Mouse (Mus musculus) hindbrain, postnatal 0 days (tissue): ENCODE data around the gene Alk. TPM values are rescaled to one million over a fixed set of nuclear protein-coding genes. Genes with fewer than 3 reads are reported as not detected.

Experiments used
- ATAC-seq: fragments of 200-750 bp; cut with Nextera tagmentation; 2 replicates; pipeline ENCODE4 v1.8.0; 2017; ENCODE audit warnings: mild to moderate bottlenecking, moderate TSS enrichment, moderate library complexity
- DNase-seq: peaks from one replicate; pipeline ENCODE4 v3.0.0-alpha.2; 2015; ENCODE audit warnings: low spot score
- H3K27ac ChIP-seq: fragments of 300-500 bp; sonication (generic); 2 replicates; pipeline ENCODE4 v1.5.1; 2014; ENCODE audit warnings: mild to moderate bottlenecking
- H3K27me3 ChIP-seq: fragments of 300-500 bp; sonication (generic); 2 replicates; pipeline ENCODE4 v1.6.1; 2014; ENCODE audit warnings: low read length, mixed read lengths; ENCODE audit not compliant: insufficient read depth
- H3K36me3 ChIP-seq: fragments of 300-500 bp; sonication (generic); 2 replicates; pipeline ENCODE4 v1.6.1; 2014; ENCODE audit warnings: low read length, mixed read lengths; ENCODE audit not compliant: insufficient read depth
- H3K4me1 ChIP-seq: fragments of 300-500 bp; sonication (generic); 2 replicates; pipeline ENCODE4 v1.6.1; 2014; ENCODE audit warnings: antibody characterized with exemption, low read length, mixed read lengths; ENCODE audit not compliant: insufficient read depth
- H3K4me2 ChIP-seq: fragments of 300-500 bp; sonication (generic); 2 replicates; pipeline ENCODE4 v1.6.1; 2014; ENCODE audit warnings: low read depth, mild to moderate bottlenecking, low read length, moderate library complexity, mixed read lengths
- H3K4me3 ChIP-seq: fragments of 300-500 bp; sonication (generic); 2 replicates; pipeline ENCODE4 v1.5.1; 2014; ENCODE audit warnings: low read length
- H3K9ac ChIP-seq: fragments of 300-500 bp; sonication (generic); replicated peaks from 2 replicates; pipeline ENCODE4 v1.6.1; 2014; ENCODE audit warnings: mild to moderate bottlenecking, low read length, moderate library complexity, mixed read lengths
- H3K9me3 ChIP-seq: fragments of 300-500 bp; sonication (generic); 2 replicates; pipeline ENCODE4 v1.6.1; 2016; ENCODE audit warnings: low read length, mixed read lengths
- CTCF ChIP-seq: IDR thresholded peaks from 2 replicates; pipeline ENCODE4 v1.5.1; 2016; ENCODE audit warnings: antibody characterized with exemption, control low read depth, low read depth
- whole genome bisulfite sequencing: fragments of 180-500 bp; shearing (Covaris S2); extraction: QIAGEN DNeasy Blood & Tissue Kit; methylation state at CpG from one replicate; pipeline ENCODE4 v1.1.7; 2014; 5-methylcytosine and 5-hydroxymethylcytosine counted together
- polyA plus RNA-seq: library from polyadenylated mRNA; unstranded; fragments of >200 nt; fragmentation: Nextera tagmentation; extraction: Ambion mirVana; gene quantifications from 2 replicates; pipeline ENCODE4 v1.2.1, GENCODE M21; 2015
- total RNA-seq: library from RNA; depleted of rRNA; stranded (reverse); fragments of >200 nt; gene quantifications from 2 replicates; pipeline ENCODE4 v1.2.3, GENCODE M21; 2014

The Alk gene
- total and polyA plus RNA-seq, 2 experiments from 2014 or later = 3.4 to 17.1 TPM

GRCm38 (mm10) chr17:71868828-71869227 is 735.6 kb downstream of the Alk start:
- ATAC-seq = no peak
- H3K4me3 ChIP-seq = peak overlapping the region; percentile 43
- H3K27me3 ChIP-seq = no peaks in the 10 kb centered on the region
- H3K4me2 ChIP-seq = peak overlapping the region; percentile 92
- no peak overlapping the region for H3K9ac ChIP-seq
- DNase-seq = peak; percentile 23
- TF ChIP-seq CTCF = no peak
- H3K27ac ChIP-seq = no peak overlapping the region
- no peaks in the 10 kb centered on the region for H3K4me1 ChIP-seq
- 45% methylated on average over 12 of the region's 12 CpGs for WGBS
- H3K9me3 ChIP-seq = no peaks in the 10 kb centered on the region
- H3K36me3 ChIP-seq = no peaks in the 10 kb centered on the region

GRCm38 (mm10) chr17:71867892-71868291 is 736.5 kb downstream of the Alk start:
- Histone ChIP-seq H3K9me3 (no peaks in the 10 kb centered on the region), H3K9ac (no peak overlapping the region), H3K4me3 (no peak overlapping the region), H3K27ac (no peak overlapping the region), H3K4me1 (no peaks in the 10 kb centered on the region), H3K27me3 (no peaks in the 10 kb centered on the region), H3K36me3 (no peaks in the 10 kb centered on the region), H3K4me2 (no peak overlapping the region)
- ATAC-seq (no peak), DNase-seq (no peak)
- 94% methylated on average over 2 of the region's 2 CpGs for WGBS
- TF ChIP-seq CTCF = no peak

GRCm38 (mm10) chr17:71865437-71865836 is 739.0 kb downstream of the Alk start:
- Histone ChIP-seq H3K4me3 (no peak overlapping the region), H3K9me3 (no peaks in the 10 kb centered on the region), H3K4me1 (no peaks in the 10 kb centered on the region), H3K4me2 (no peak overlapping the region), H3K36me3 (no peaks in the 10 kb centered on the region), H3K27ac (no peak overlapping the region), H3K9ac (no peak overlapping the region), H3K27me3 (no peaks in the 10 kb centered on the region)
- no peak for DNase-seq
- no peak for TF ChIP-seq CTCF
- ATAC-seq = no peak
- WGBS = 76% methylated on average over 5 of the region's 5 CpGs

- no peak overlapping the region for H3K27ac ChIP-seq
- no peak overlapping the region for H3K9ac ChIP-seq
- no peaks in the 10 kb centered on the region for H3K4me1 ChIP-seq
- no peaks in the 10 kb centered on the region for H3K9me3 ChIP-seq
- no peaks in the 10 kb centered on the region for H3K27me3 ChIP-seq
- no peak overlapping the region for H3K4me2 ChIP-seq
- no peaks in the 10 kb centered on the region for H3K36me3 ChIP-seq
- ATAC-seq (no peak), DNase-seq (no peak)
- 88% methylated on average over 8 of the region's 8 CpGs for WGBS
- no peak for TF ChIP-seq CTCF
- no peak overlapping the region for H3K4me3 ChIP-seq
Observed at GRCm38 (mm10) chr17:71864039-71864438, 740.4 kb downstream of the Alk start.

GRCm38 (mm10) chr17:71862895-71863294 is 741.5 kb downstream of the Alk start:
- no peak for TF ChIP-seq CTCF
- Histone ChIP-seq H3K27me3 (no peaks in the 10 kb centered on the region), H3K36me3 (no peaks in the 10 kb centered on the region), H3K9me3 (no peaks in the 10 kb centered on the region), H3K9ac (no peak overlapping the region), H3K4me2 (no peak overlapping the region), H3K4me1 (no peaks in the 10 kb centered on the region), H3K4me3 (no peak overlapping the region), H3K27ac (no peak overlapping the region)
- DNase-seq (no peak), ATAC-seq (no peak)
- WGBS = 92% methylated on average over 4 of the region's 4 CpGs

- no peak for ATAC-seq
- H3K4me1 ChIP-seq = no peaks in the 10 kb centered on the region
- no peaks in the 10 kb centered on the region for H3K27me3 ChIP-seq
- no peak overlapping the region for H3K4me3 ChIP-seq
- no peaks in the 10 kb centered on the region for H3K9me3 ChIP-seq
- H3K9ac ChIP-seq = no peak overlapping the region
- 73% methylated on average over 3 of the region's 3 CpGs for WGBS
- TF ChIP-seq CTCF = no peak
- H3K27ac ChIP-seq = no peak overlapping the region
- no peaks in the 10 kb centered on the region for H3K36me3 ChIP-seq
- peak; percentile 40 for DNase-seq
- H3K4me2 ChIP-seq = no peak overlapping the region
Observed at GRCm38 (mm10) chr17:71862184-71862583, 742.2 kb downstream of the Alk start.

- H3K9ac ChIP-seq = no peak overlapping the region
- 81% methylated on average over 3 of the region's 3 CpGs for WGBS
- peaks cover 6% of the 10 kb centered on the region; the same call in 1 of the 2 replicates for H3K36me3 ChIP-seq
- H3K27me3 ChIP-seq = no peaks in the 10 kb centered on the region
- ATAC-seq = 0 out of 2 replicates have a peak, but pooled peaks have one; percentile 10
- H3K4me1 ChIP-seq = no peaks in the 10 kb centered on the region
- no peak overlapping the region for H3K4me2 ChIP-seq
- no peak overlapping the region for H3K27ac ChIP-seq
- no peaks in the 10 kb centered on the region for H3K9me3 ChIP-seq
- no peak overlapping the region for H3K4me3 ChIP-seq
- peak; percentile 66 for DNase-seq
- TF ChIP-seq CTCF = peak; percentile 68
Observed at GRCm38 (mm10) chr17:71831960-71832359, 772.5 kb downstream of the Alk start.
